Mouse (Mus musculus) thymus, adult 2 months (tissue): Measurements from ENCODE around the gene Slc30a5. TPM values are rescaled to one million over a fixed set of nuclear protein-coding genes. Genes with fewer than 3 reads are reported as not detected.

Source experiments
- DNase-seq: peaks from one replicate; pipeline ENCODE4 v3.0.0; 2021
- H3K27ac ChIP-seq: fragments of 200-500 bp; 2 replicates; pipeline ENCODE4 v1.5.1; 2012; ENCODE audit warnings: low read length, control low read depth; ENCODE audit not compliant: control insufficient read depth, insufficient read depth
- H3K27me3 ChIP-seq: fragments of 200-500 bp; 2 replicates; pipeline ENCODE4 v1.6.1; 2012; ENCODE audit warnings: mild to moderate bottlenecking, low read length, moderate library complexity, mixed read lengths; ENCODE audit not compliant: control insufficient read depth, insufficient read depth
- H3K36me3 ChIP-seq: fragments of 200-500 bp; 2 replicates; pipeline ENCODE4 v1.6.1; 2012; ENCODE audit warnings: mild to moderate bottlenecking, low read length, moderate library complexity; ENCODE audit not compliant: control insufficient read depth, insufficient read depth
- H3K4me1 ChIP-seq: fragments of 200-500 bp; replicated peaks from 2 replicates; pipeline ENCODE4 v1.6.1; 2012; ENCODE audit warnings: low read length; ENCODE audit not compliant: control insufficient read depth, insufficient read depth
- H3K4me3 ChIP-seq: fragments of 200-500 bp; 2 replicates; pipeline ENCODE4 v1.5.1; 2012; ENCODE audit warnings: mild to moderate bottlenecking, low read length, control low read depth, moderate library complexity; ENCODE audit not compliant: control insufficient read depth, insufficient read depth
- CTCF ChIP-seq: fragments of 200-500 bp; IDR thresholded peaks from 2 replicates; pipeline ENCODE4 v1.5.1; 2012; ENCODE audit warnings: mild to moderate bottlenecking, control low read depth, low read length, moderate library complexity, borderline replicate concordance; ENCODE audit not compliant: control insufficient read depth, poor library complexity, insufficient read depth; ENCODE audit errors: extremely low read depth
- POLR2A ChIP-seq: fragments of 200-500 bp; IDR thresholded peaks from 2 replicates; pipeline ENCODE4 v1.6.1; 2012; ENCODE audit warnings: mild to moderate bottlenecking, low read length, control low read depth, moderate library complexity; ENCODE audit not compliant: control insufficient read depth, poor library complexity, insufficient read depth; ENCODE audit errors: extremely low read depth
- WGBS: fragments of 180-500 bp; shearing (Covaris S2); methylation state at CpG from one replicate; pipeline ENCODE4 v1.1.7; 2018; 5-methylcytosine and 5-hydroxymethylcytosine counted together
- polyA plus RNA-seq: library from polyadenylated mRNA; depleted of rRNA; stranded (reverse); fragments of >200 nt; gene quantifications from 2 replicates; pipeline ENCODE4 v1.2.3, GENCODE M21; 2012

Gene Slc30a5
- polyA plus RNA-seq, 1 experiment, result 31.4 TPM

- Histone ChIP-seq H3K27me3 (no peaks in the 10 kb centered on the region), H3K36me3 (no peaks in the 10 kb centered on the region; the same call in 1 of the 2 replicates), H3K4me1 (peaks cover 12% of the 10 kb centered on the region), H3K4me3 (no peak overlapping the region), H3K27ac (no peak overlapping the region)
- 95% methylated on average over 6 of the region's 6 CpGs for WGBS
- TF ChIP-seq CTCF, result no peak
- TF ChIP-seq POLR2A, result no peak
- DNase-seq, result no peak
Measured at GRCm38 (mm10) chr13:100787316-100788010, 45.8 kb downstream of the Slc30a5 start.

GRCm38 (mm10) chr13:100786414-100786867 lies 46.8 kb downstream of the Slc30a5 start, which contains the start of gene Ccnb1:
Gene Ccnb1 (minus strand): TSS chr13:100786570.
- Histone ChIP-seq H3K36me3 (peaks cover 4% of the 10 kb centered on the region; the same call in 1 of the 2 replicates), H3K4me1 (peaks cover 12% of the 10 kb centered on the region), H3K27ac (no peak within 1 kb of the TSS), H3K27me3 (no peaks in the 10 kb centered on the region), H3K4me3 (peak within 1 kb of the TSS; percentile 65)
- peak; percentile 89 for DNase-seq
- TF ChIP-seq CTCF (no peak), POLR2A (no peak)
- under 1% methylated on average over 35 of the region's 35 CpGs for WGBS

- WGBS, result 1% methylated on average over 30 of the region's 30 CpGs
- Histone ChIP-seq H3K27ac (no peak overlapping the region), H3K4me1 (peaks cover 12% of the 10 kb centered on the region), H3K36me3 (peaks cover 4% of the 10 kb centered on the region; the same call in 1 of the 2 replicates), H3K4me3 (peak overlapping the region; percentile 65), H3K27me3 (no peaks in the 10 kb centered on the region)
- TF ChIP-seq POLR2A (no peak), CTCF (no peak)
- DNase-seq, result peak; percentile 19
Measured at GRCm38 (mm10) chr13:100785806-100786413, 47.3 kb downstream of the Slc30a5 start.

GRCm38 (mm10) chr13:100777491-100777890 lies 55.7 kb downstream of the Slc30a5 start:
- no peaks in the 10 kb centered on the region for H3K27me3 ChIP-seq
- TF ChIP-seq CTCF (no peak), POLR2A (no peak)
- no peak for DNase-seq
- H3K4me1 ChIP-seq, result peaks cover 4% of the 10 kb centered on the region
- H3K4me3 ChIP-seq, result no peak overlapping the region
- no peak overlapping the region for H3K27ac ChIP-seq
- H3K36me3 ChIP-seq, result peaks cover 4% of the 10 kb centered on the region; the same call in 1 of the 2 replicates
- 96% methylated on average over 3 of the region's 3 CpGs for WGBS

GRCm38 (mm10) chr13:100776710-100777109 lies 56.5 kb downstream of the Slc30a5 start:
- Histone ChIP-seq H3K4me3 (no peak overlapping the region), H3K4me1 (peaks cover 4% of the 10 kb centered on the region), H3K27ac (no peak overlapping the region), H3K36me3 (no peaks in the 10 kb centered on the region), H3K27me3 (no peaks in the 10 kb centered on the region)
- WGBS, result 90% methylated on average over 6 of the region's 6 CpGs
- DNase-seq, result no peak
- TF ChIP-seq CTCF (no peak), POLR2A (no peak)

GRCm38 (mm10) chr13:100776056-100776419 lies 57.2 kb downstream of the Slc30a5 start:
- Histone ChIP-seq H3K27me3 (no peaks in the 10 kb centered on the region), H3K4me1 (peaks cover 4% of the 10 kb centered on the region), H3K27ac (no peak overlapping the region), H3K4me3 (peak overlapping the region; percentile 83; the same call in 1 of the 2 replicates), H3K36me3 (peaks cover under 1% of the 10 kb centered on the region; the same call in 1 of the 2 replicates)
- WGBS, result 9% methylated on average over 8 of the region's 8 CpGs
- DNase-seq, result no peak
- TF ChIP-seq POLR2A, result no peak
- no peak for TF ChIP-seq CTCF

- H3K27ac ChIP-seq, result no peak within 1 kb of the TSS
- H3K4me1 ChIP-seq, result peaks cover 4% of the 10 kb centered on the region
- H3K36me3 ChIP-seq, result peaks cover 4% of the 10 kb centered on the region
- H3K4me3 ChIP-seq, result peak within 1 kb of the TSS; percentile 83
- peak; percentile 84 for DNase-seq
- WGBS, result under 1% methylated on average over 46 of the region's 46 CpGs
- H3K27me3 ChIP-seq, result no peaks in the 10 kb centered on the region
- TF ChIP-seq CTCF, result 0 out of 2 replicates have a peak, but pooled peaks have one; percentile 16
- TF ChIP-seq POLR2A, result peak; percentile 40; the same call in 1 of the 2 replicates
Measured at GRCm38 (mm10) chr13:100775252-100776055, 57.8 kb downstream of the Slc30a5 start, which contains the start of gene Cenph. Gene Cenph (minus strand): TSS chr13:100775899.
